Mouse (Mus musculus) urinary bladder, postnatal 14 days (tissue): ENCODE measurements around the gene Arid5b.

ENCODE experiments used
- DNase-seq: peaks from one replicate; pipeline ENCODE4 v3.0.0; 2021; ENCODE audit warnings: low spot score

Arid5b gene

GRCm38 (mm10) chr10:68052307-68052706 is 226.2 kb downstream of the Arid5b start:
- no peak for DNase-seq

GRCm38 (mm10) chr10:68051316-68051933 is 227.1 kb downstream of the Arid5b start:
- no peak for DNase-seq

DNA sequence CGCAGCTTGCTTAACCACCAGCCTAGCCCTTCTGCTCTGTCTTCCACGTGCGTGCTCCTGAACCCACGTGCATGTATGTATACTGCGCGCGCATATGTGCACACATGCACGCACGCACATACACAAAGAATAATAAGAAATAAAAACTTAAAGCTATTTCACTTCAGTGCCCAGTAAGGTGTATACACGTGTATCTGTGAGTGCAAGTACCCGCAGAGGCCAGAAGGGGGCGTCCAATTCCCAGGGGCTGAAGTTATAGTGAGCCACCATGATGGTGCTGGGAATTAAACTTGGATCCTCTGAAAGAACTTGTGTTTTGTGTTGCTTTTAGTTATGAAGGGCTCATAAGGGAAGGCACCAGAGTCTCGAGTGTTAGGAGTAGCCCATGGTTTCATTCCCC is 227.7 kb downstream of the Arid5b start:
- DNase-seq: no peak

- no peak for DNase-seq
Measured at GRCm38 (mm10) chr10:68048641-68049305, 229.8 kb downstream of the Arid5b start.

DNA sequence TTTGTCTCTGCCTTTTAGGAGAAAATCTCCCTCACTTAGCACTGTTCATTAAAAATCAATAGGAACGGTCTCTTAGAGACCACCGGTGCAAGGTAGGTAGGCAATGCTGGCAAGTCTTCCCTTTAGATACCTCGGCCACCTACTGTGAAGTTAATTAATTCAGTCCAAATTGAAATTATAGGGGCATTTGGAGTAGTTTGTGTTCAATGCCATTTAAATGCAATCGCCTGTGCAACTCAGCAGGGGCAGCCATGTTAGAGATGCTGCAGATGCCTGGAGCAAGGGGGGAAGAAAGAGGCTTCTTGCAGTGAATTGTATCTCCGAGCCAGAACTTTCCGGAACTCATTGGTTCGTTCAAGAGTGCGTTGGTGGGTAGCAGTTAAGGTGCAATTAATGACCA is 233.7 kb downstream of the Arid5b start:
- DNase-seq: no peak

DNA sequence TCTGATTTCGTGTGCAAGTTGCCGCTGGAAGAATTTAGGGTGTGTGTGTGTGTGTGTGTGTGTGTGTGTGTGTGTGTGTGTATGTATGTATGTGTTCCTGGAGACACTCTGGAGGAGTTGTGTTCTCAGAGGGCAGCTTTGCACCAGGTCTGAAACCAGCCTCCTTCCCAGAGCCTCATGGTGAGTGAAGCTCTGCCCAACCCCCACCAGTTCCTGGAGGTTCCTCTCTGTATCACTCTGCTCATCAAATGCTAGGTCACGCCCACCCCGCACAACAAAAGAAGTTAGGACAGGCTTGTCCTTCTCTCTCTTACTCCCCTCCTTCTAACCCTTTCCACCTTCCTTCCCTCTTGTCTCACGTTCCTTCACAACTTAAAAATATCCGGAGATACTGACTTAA is 234.6 kb downstream of the Arid5b start:
- DNase-seq: peak; percentile 22
